Mouse (Mus musculus) bone marrow macrophage, adult 2 months (primary cell): ENCODE measurements around the gene Elavl2.
"Not testable (repeated sequence)": the region's sequence is repeated elsewhere in the genome, so short reads cannot be mapped to it uniquely, and the experiment has no call there.

ENCODE experiments used
- CTCF ChIP-seq: IDR thresholded peaks from 2 replicates; pipeline ENCODE4 v1.5.1; 2012; ENCODE audit warnings: low read depth, mild to moderate bottlenecking, low read length, moderate library complexity
- POLR2A ChIP-seq: IDR thresholded peaks from 2 replicates; pipeline ENCODE4 v1.6.1; 2012; ENCODE audit warnings: mild to moderate bottlenecking, low read depth, low read length, borderline replicate concordance

GRCm38 (mm10) chr4:91245136-91245535 is 155.4 kb downstream of the Elavl2 start:
- TF ChIP-seq CTCF, POLR2A: not testable (repeated sequence)
